Mouse (Mus musculus): ENCODE data around the gene Smc1b.

DNA sequence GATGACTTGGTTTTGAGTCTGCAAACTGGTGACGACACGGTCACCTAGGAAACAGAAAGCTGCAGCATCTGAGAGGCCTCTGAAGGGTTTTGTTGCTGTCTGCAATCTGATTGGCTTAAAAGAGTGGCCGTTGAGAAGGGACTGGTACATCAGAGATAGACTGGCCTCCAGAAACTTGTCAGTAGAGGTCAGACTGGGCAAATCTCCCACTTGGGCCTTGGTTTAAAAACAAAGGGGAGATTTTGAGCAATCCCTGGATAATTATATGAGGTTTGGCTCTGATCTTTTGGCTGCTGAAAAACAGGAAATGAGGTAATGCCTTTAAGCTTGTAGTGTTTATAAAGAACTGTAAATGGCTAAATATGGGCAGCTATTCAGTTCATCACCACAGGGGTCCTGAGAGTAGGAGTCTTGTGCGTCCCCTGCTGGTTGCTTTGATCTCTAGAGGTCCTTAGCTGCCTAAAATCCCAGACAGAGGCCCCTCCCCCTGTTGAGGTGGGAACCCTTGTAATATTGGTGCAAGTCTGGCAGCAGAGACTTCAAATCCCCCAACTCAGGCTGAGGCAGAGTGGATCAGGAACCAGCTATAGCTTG is 89.3 kb downstream of the Smc1b start:
- peak; percentile 38 for TF ChIP-seq CTCF (IDR thresholded peaks at IDR 0.05; ENCODE audit: control insufficient read depth, insufficient read depth, insufficient read length)
- TF ChIP-seq MAX (IDR thresholded peaks at IDR 0.05), result no peak
- TF ChIP-seq USF1 (IDR thresholded peaks at IDR 0.05; ENCODE audit: low read depth), result no peak
- no peak for TF ChIP-seq MYOG (IDR thresholded peaks at IDR 0.05; ENCODE audit: control insufficient read depth, extremely low read depth, insufficient read length)
- TF ChIP-seq MYOD1 (IDR thresholded peaks at IDR 0.05; ENCODE audit: control insufficient read depth, insufficient read length, low read depth), result no peak
- TF ChIP-seq FOSL1 (IDR thresholded peaks at IDR 0.05; ENCODE audit: insufficient read depth, low read length, poor library complexity, severe bottlenecking), result no peak
- TF ChIP-seq CEBPB (IDR thresholded peaks at IDR 0.05; ENCODE audit: low read depth), result peak; percentile 79

All from C2C12 (cell line).